Mouse (Mus musculus) ovary, postnatal 36 days (tissue): ENCODE results near the gene Otc.

Experiments
- DNase-seq: peaks from one replicate; pipeline ENCODE4 v3.0.0; 2022; ENCODE audit warnings: low spot score, mixed read lengths

The Otc gene

GRCm38 (mm10) chrX:10251852-10252504 is at the start of gene Otc:
Gene Otc (plus strand): TSS chrX:10252305.
- no peak for DNase-seq

GRCm38 (mm10) chrX:10205937-10206336 is 46.2 kb upstream of the Otc start:
- DNase-seq: no peak

- no peak for DNase-seq
Measured at GRCm38 (mm10) chrX:10215972-10216371, 36.1 kb upstream of the Otc start.

- peak; percentile 87 for DNase-seq
Measured at GRCm38 (mm10) chrX:10216410-10216949, 35.6 kb upstream of the Otc start, which contains the start of gene Rpgr. Gene Rpgr (minus strand): TSS chrX:10216920.

GRCm38 (mm10) chrX:10219281-10219680 is 32.8 kb upstream of the Otc start:
- DNase-seq: no peak

GRCm38 (mm10) chrX:10233051-10233450 is 19.1 kb upstream of the Otc start:
- DNase-seq: no peak

GRCm38 (mm10) chrX:10234617-10235016 is 17.5 kb upstream of the Otc start:
- no peak for DNase-seq

GRCm38 (mm10) chrX:10239515-10239914 is 12.6 kb upstream of the Otc start:
- DNase-seq: no peak

GRCm38 (mm10) chrX:10243916-10244315 is 8.2 kb upstream of the Otc start:
- no peak for DNase-seq

- DNase-seq: no peak
Measured at GRCm38 (mm10) chrX:10251357-10251756, 748 bp upstream of the Otc start.

GRCm38 (mm10) chrX:10257774-10258173 is 5.7 kb downstream of the Otc start:
- DNase-seq: no peak

- DNase-seq: no peak
Measured at GRCm38 (mm10) chrX:10258260-10258659, 6.2 kb downstream of the Otc start.

GRCm38 (mm10) chrX:10268308-10268707 is 16.2 kb downstream of the Otc start:
- no peak for DNase-seq

- no peak for DNase-seq
Measured at GRCm38 (mm10) chrX:10268761-10269437, 16.8 kb downstream of the Otc start.

- DNase-seq: no peak
Measured at GRCm38 (mm10) chrX:10297341-10297740, 45.2 kb downstream of the Otc start.

GRCm38 (mm10) chrX:10318176-10318575 is 66.1 kb downstream of the Otc start:
- DNase-seq: no peak

- no peak for DNase-seq
Measured at GRCm38 (mm10) chrX:10330246-10330645, 78.1 kb downstream of the Otc start.

GRCm38 (mm10) chrX:10331749-10332148 is 79.6 kb downstream of the Otc start:
- no peak for DNase-seq

GRCm38 (mm10) chrX:10336816-10337215 is 84.7 kb downstream of the Otc start:
- DNase-seq: no peak

- no peak for DNase-seq
Measured at GRCm38 (mm10) chrX:10355867-10356266, 103.8 kb downstream of the Otc start.
